Mouse (Mus musculus): ENCODE results near the gene Tex14. TPM values are rescaled to one million over a fixed set of nuclear protein-coding genes. Genes with fewer than 3 reads are reported as not detected.

Gene Tex14
- total RNA-seq, 2 experiments from 2014 or later: 0.34 to 1.0 TPM

DNA sequence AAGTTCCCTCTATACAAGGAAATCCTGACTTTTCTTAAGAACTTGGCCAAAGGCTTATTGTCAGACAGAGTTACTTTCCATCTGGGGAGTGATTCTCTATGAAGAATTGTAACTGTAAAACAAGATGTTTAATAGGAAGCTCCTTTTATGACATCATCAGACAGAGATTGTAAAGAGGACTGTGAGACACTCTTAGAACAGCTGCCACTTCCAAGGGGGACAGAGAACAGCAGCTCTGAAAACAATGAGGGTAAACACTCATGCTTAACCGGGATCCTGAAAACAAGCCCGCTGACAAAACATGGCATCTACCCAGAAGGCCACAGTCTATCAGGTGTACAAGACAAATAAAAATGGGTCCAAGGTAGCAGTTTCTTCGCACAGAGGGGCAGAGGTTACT, 161.6 kb downstream of the Tex14 start, which contains the start of gene Gm11492:
Gm11492 (plus strand) TSS at position 153 of the 400 bp plus-strand sequence.
- DNase-seq (ENCODE audit: low spot score in 2 of 2): no peak

GRCm38 (mm10) chr11:87568255-87568953, 163.5 kb downstream of the Tex14 start, which contains the start of gene Sept4:
Sept4 (plus strand) TSS chr11:87568903.
- DNase-seq (ENCODE audit: low spot score in 2 of 2): no peak

GRCm38 (mm10) chr11:87570743-87571142, 165.9 kb downstream of the Tex14 start:
- no peak for DNase-seq (ENCODE audit: low spot score in 2 of 2)

DNA sequence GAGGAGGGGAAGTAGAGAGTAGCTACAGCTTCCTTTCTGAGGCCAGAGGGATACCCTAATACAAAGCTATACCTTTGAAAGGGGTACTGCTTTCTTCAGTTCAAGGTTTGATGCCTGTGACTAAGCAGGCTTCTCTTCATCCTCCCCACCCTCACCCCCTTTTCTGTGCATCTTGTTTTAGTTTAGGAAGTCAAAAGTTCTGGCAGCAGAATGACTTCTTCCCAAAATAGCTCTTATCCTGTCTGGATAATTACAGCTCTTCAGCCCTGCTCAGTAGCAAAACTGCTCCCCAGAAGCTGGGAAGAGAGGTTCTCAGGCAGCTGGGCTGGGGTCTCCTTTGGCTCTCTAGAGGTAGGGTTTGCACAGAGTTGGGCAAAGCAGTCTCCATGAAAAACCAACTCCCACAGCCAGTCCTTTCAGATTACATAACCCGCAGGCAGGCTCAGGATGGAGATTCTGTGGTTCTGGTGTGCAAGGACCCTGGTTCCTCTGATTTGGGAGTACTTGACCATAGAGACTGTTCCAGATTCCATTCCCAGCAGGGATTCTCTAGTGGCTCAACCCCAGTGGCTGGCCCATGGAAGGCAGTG, 166.6 kb downstream of the Tex14 start:
- DNase-seq (ENCODE audit: low spot score in 2 of 2): no peak

DNA sequence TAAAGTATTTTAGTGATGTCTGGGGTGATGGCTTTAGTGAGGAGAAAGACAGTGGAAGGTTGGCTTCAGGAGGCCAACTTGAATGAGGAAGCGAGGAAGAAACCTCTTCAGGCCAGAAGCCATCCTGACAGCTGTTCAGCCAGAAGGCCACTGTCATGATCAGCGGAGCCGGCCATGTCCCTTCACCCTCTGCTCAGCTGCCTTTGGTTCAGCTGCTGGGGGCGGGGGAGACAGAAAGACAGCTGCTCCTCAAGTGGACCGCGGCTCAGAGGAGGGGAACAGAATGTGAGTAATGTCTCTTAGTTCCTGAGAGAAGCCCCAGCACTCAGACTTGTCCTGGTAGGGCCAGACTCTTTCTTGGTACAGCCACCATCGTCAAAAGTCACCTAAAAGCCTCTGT, 168.9 kb downstream of the Tex14 start:
- no peak for DNase-seq (ENCODE audit: low spot score in 2 of 2)

DNA sequence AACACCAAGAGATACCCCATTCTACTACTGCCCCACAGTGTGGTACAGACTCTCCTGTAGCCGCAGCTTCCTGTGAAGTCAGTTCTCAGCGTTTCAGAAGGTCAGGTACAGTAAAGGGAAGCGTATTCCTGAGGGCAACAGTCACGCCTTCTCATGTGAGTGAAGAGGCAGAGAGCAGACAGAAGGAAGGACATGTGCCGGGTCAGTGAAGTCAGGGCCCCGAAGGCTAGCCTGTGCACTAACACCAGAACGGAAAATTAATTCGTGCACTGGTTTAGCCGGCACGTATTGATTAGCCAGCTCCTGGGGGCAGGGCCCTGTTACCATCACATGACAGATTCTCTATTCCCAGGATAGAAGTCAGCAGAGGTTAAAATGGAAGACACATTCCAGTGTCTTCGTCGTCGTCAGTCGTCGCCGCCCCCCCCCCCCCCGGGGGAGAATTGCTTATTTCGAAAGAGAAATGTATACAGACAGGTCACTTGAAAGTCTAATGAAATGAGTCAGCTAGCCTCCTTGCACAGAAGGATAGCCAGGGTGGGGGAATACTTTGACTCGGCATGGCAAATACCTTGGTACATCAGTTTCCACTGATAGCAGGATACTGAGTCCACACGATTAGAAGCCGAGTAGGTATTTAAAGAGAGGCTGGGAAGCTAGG, 169.8 kb downstream of the Tex14 start:
- DNase-seq (ENCODE audit: low spot score in 2 of 2): no peak

DNA sequence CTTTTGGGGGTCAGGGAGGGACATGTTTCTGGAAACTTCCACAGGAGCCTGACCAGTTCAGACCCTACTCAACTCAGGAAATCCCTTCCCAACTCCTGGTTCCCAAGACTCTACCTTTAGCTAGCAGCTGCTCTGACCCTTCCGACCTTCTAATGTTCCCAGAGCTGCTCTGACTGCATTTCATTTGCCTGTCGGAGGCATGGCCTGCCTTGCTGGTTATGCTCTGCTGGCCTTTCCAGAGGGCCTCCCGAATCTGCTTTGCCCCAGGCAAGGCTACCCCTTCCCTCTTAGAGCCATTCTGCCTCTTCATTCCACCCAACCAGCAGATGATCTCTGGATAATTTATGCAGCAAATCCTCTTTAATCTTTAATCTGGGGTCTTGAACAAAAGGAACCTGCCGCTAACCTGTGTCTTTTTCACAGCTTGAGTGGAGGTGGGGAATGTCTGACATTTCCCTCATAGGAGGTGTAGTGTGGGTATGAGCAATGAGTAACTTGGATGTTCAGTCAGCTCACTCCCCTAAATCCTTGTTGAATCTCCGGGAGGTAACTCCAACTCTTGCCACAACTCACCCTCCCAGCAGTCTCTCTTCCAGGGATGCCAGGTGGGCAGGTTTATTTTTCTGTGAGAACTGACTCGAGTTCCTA, 172.9 kb downstream of the Tex14 start:
- no peak for DNase-seq (ENCODE audit: low spot score in 2 of 2)

- DNase-seq (ENCODE audit: low spot score in 2 of 2): peak; percentile 22 to 50
These were observed 173.5 kb downstream of the Tex14 start for GRCm38 (mm10) chr11:87578249-87578962.

- DNase-seq (ENCODE audit: low spot score in 2 of 2): no peak
These were observed 174.2 kb downstream of the Tex14 start for GRCm38 (mm10) chr11:87578963-87579601.

DNA sequence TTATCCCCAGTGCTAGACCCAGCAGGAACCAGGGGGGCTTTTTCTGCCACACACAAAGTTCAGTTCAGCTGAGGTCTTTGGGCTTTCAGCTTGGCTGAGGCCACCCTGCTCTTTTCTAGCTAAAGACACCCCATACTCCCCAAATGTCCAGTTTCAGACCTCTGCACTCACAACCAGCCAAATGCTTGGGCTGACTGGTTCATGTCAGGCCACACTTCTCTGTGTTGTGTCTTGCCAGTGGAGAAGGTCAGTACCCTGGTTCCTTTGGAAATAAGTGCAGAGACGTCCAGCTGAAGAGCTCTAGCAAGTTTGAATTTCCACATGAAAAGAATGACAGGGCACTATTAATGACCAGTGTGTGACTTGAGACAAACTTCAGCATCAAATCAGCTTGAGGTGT, 174.8 kb downstream of the Tex14 start:
- no peak for DNase-seq (ENCODE audit: low spot score in 2 of 2)

GRCm38 (mm10) chr11:87580543-87581085, 175.7 kb downstream of the Tex14 start:
- DNase-seq (ENCODE audit: low spot score in 2 of 2): no peak

DNA sequence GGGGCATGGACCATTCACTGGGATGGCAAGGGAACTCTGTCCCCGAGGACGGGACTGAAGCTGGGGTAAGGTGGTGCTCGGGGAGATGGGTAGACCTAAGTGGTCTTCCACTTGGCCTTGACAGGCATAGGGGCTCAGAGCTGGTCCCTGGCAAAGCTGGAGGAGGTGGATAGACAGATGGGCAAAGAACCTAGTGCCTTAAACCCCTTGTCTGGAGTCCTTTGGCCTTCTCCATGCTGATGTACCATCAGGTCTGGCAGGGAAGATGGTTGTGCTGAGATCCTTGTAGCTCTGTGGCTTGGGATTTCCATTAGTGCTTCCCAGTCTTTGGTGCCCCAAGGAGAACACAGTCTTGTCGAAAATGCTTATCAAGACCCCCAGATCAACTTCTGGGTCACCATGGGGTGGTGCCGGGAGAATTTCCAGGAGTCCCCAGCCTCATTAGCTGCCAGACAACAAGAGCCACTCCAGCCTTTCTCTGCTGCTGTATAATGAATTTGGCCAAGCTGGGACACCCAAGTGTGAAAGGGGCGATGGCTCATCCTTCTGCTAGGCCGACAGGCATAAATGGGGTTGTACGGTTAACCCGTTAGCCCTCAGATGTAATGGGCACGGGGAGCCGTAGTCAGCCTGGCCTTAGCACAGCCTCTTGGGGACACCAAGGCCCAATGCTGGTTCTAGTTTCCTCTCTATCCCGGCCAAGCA, 176.4 kb downstream of the Tex14 start:
- no peak for DNase-seq (ENCODE audit: low spot score in 2 of 2)

DNA sequence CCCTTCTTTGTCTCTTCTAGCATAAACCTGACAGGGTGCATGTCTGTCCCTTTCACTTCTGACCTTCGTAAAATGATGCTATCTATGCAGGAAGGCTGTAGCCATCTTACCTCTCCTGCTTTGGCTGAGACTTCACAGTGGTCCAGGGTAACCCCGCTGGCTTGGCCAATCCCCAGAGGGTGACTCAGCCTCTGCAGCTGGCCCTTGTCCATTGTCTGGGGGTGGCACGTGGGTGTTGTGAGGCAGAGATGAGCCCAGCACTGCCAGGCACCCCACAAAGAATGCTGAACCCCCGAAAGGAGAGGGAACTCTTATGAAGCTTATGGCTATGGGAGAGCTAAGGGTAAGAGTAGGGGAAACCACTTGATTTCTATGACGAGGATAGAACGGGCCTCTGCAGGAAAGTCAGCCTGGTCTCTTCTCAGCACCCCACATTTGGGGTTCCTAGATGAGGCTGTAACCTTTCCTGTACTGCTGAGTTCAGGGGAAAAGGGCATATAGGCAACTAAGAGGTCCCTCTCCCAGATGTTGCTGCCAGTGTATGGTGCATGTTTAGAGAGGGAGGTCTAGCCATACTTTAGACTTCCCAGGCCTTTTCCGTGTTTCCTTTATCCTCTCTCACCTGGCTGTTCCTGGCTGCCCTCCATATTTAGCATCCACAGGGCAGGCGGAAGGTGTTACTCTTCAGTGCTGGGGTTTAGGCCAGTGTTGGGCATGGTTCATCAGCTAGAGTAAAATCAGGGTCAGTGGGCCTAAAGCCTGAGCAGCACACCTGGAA, 177.3 kb downstream of the Tex14 start:
- no peak for DNase-seq (ENCODE audit: low spot score in 2 of 2)

DNA sequence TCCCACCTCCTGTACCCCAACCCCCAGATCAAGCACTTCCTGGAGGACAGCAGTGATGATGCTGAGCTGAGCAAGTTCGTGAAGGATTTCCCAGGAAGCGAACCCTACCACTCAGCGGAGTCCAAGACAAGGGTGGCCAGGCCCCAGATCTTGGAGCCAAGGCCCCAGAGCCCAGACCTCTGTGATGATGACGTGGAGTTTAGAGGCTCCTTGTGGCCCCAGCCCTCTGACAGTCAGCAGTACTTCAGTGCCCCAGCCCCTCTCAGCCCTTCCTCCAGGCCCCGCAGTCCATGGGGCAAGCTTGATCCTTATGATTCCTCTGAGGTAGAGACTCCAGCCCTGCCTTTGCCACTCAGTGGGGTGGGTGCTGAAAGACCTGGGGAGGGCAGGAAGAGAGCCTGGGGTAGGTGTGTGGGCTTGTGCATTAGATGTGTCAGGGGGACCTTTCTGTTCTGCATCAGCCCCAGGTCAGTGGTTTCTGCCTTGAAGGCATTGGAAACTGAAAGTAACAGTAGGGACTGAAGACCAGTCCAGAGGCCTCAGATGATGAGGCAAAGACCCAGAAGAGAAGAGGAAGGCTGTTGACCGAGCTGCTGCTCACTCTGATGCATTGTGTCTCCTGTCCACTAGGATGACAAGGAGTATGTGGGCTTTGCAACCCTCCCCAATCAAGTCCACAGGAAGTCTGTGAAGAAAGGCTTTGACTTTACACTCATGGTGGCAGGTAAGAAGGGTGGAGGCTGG, 178.6 kb downstream of the Tex14 start:
- no peak for DNase-seq (ENCODE audit: low spot score in 2 of 2)

- no peak for DNase-seq (ENCODE audit: low spot score in 2 of 2)
These were observed 180.0 kb downstream of the Tex14 start for GRCm38 (mm10) chr11:87584711-87585505.

- DNase-seq (ENCODE audit: low spot score in 2 of 2): no peak
These were observed 182.5 kb downstream of the Tex14 start for GRCm38 (mm10) chr11:87587211-87587874.

DNA sequence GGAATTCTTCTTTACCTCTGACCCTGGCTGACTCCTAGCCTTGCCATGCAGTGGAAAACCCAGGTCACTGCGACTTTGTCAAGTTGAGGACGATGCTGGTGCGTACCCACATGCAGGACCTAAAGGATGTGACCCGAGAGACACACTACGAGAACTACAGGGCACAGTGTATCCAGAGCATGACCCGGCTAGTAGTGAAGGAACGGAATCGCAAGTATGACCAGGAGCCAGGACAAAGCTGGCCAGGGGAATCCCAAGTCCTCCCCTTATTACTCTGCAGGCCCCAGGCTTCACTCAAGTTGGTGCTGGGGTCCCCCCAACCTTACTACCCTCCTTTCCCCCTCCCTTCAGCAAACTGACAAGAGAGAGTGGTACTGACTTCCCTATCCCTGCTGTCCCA, 184.7 kb downstream of the Tex14 start:
- no peak for DNase-seq (ENCODE audit: low spot score in 2 of 2)

Measured in adrenal gland, postnatal 4 days (tissue).